Mouse (Mus musculus): ENCODE data around the gene Dgcr6.
"Not testable (repeated sequence)": the region's sequence is repeated elsewhere in the genome, so short reads cannot be mapped to it uniquely, and the experiment has no call there.

The Dgcr6 gene

GRCm38 (mm10) chr16:18052731-18053202 is at the start of gene Dgcr6:
Gene Dgcr6, plus strand, starts transcription at chr16:18052860.
- DNase-seq (ENCODE audit: low spot score in 2 of 2), result peak; percentile 88 to 92

GRCm38 (mm10) chr16:18004589-18004988 is 48.1 kb upstream of the Dgcr6 start:
- no peak for DNase-seq (ENCODE audit: low spot score in 2 of 2)

- no peak for DNase-seq (ENCODE audit: low spot score in 2 of 2)
Observed at GRCm38 (mm10) chr16:18007083-18007482, 45.6 kb upstream of the Dgcr6 start.

GRCm38 (mm10) chr16:18011101-18011500 is 41.6 kb upstream of the Dgcr6 start:
- DNase-seq (ENCODE audit: low spot score in 2 of 2), result no peak

GRCm38 (mm10) chr16:18016482-18016881 is 36.2 kb upstream of the Dgcr6 start:
- DNase-seq (ENCODE audit: low spot score in 2 of 2), result not testable (repeated sequence)

- DNase-seq (ENCODE audit: low spot score in 2 of 2), result no peak
Observed at GRCm38 (mm10) chr16:18022780-18023557, 29.7 kb upstream of the Dgcr6 start.

GRCm38 (mm10) chr16:18027371-18027770 is 25.3 kb upstream of the Dgcr6 start:
- no peak for DNase-seq (ENCODE audit: low spot score in 2 of 2)

- DNase-seq (ENCODE audit: low spot score in 2 of 2), result no peak
Observed at GRCm38 (mm10) chr16:18031752-18032151, 20.9 kb upstream of the Dgcr6 start.

GRCm38 (mm10) chr16:18033289-18033688 is 19.4 kb upstream of the Dgcr6 start:
- peak in 1 of 2 experiments; percentile 39 for DNase-seq (ENCODE audit: low spot score in 2 of 2)

- DNase-seq (ENCODE audit: low spot score in 2 of 2), result no peak
Observed at GRCm38 (mm10) chr16:18034286-18034685, 18.4 kb upstream of the Dgcr6 start.

GRCm38 (mm10) chr16:18036425-18036955 is 16.2 kb upstream of the Dgcr6 start:
- DNase-seq (ENCODE audit: low spot score in 2 of 2), result peak; percentile 57 to 75

GRCm38 (mm10) chr16:18037025-18037424 is 15.6 kb upstream of the Dgcr6 start:
- no peak for DNase-seq (ENCODE audit: low spot score in 2 of 2)

- no peak for DNase-seq (ENCODE audit: low spot score in 2 of 2)
Observed at GRCm38 (mm10) chr16:18044991-18045390, 7.7 kb upstream of the Dgcr6 start.

- DNase-seq (ENCODE audit: low spot score in 2 of 2), result peak; percentile 50 to 52
Observed at GRCm38 (mm10) chr16:18047660-18048059, 5.0 kb upstream of the Dgcr6 start.

GRCm38 (mm10) chr16:18048071-18048470 is 4.6 kb upstream of the Dgcr6 start:
- no peak for DNase-seq (ENCODE audit: low spot score in 2 of 2)

- no peak for DNase-seq (ENCODE audit: low spot score in 2 of 2)
Observed at GRCm38 (mm10) chr16:18052322-18052721, 338 bp upstream of the Dgcr6 start.

- no peak for DNase-seq (ENCODE audit: low spot score in 2 of 2)
Observed at GRCm38 (mm10) chr16:18056215-18056614, 3.6 kb downstream of the Dgcr6 start.

GRCm38 (mm10) chr16:18058331-18058731 is 5.7 kb downstream of the Dgcr6 start:
- no peak for DNase-seq (ENCODE audit: low spot score in 2 of 2)

GRCm38 (mm10) chr16:18059243-18059642 is 6.6 kb downstream of the Dgcr6 start:
- DNase-seq (ENCODE audit: low spot score in 2 of 2), result no peak

- no peak for DNase-seq (ENCODE audit: low spot score in 2 of 2)
Observed at GRCm38 (mm10) chr16:18061201-18061600, 8.5 kb downstream of the Dgcr6 start.

- peak; percentile 96 to 97 for DNase-seq (ENCODE audit: low spot score in 2 of 2)
Observed at GRCm38 (mm10) chr16:18066060-18067009, 13.7 kb downstream of the Dgcr6 start.

Measured in right cerebral cortex, postnatal 10 days (tissue).